Mouse (Mus musculus) gastrocnemius, postnatal 4 days (tissue): ENCODE measurements around the gene Gstt4. TPM values are rescaled to one million over a fixed set of nuclear protein-coding genes. Genes with fewer than 3 reads are reported as not detected.
"Not testable (repeated sequence)": the region's sequence is repeated elsewhere in the genome, so short reads cannot be mapped to it uniquely, and the experiment has no call there.

Experiments
- DNase-seq, 2 experiments: peaks; one replicate each; pipeline ENCODE4 v3.0.0; 2021 to 2022; ENCODE audit warnings: low spot score in 2 of 2, mixed read lengths in 2 of 2
- total RNA-seq, 2 experiments: library from RNA; stranded (reverse); gene quantifications; 2 replicates each; pipeline ENCODE4 v1.2.3; 2021

Gstt4 gene
- total RNA-seq, 2 experiments from 2014 or later, result not detected

- no peak for DNase-seq
Measured at GRCm38 (mm10) chr10:75790773-75791172, 31.6 kb downstream of the Gstt4 start.

DNA sequence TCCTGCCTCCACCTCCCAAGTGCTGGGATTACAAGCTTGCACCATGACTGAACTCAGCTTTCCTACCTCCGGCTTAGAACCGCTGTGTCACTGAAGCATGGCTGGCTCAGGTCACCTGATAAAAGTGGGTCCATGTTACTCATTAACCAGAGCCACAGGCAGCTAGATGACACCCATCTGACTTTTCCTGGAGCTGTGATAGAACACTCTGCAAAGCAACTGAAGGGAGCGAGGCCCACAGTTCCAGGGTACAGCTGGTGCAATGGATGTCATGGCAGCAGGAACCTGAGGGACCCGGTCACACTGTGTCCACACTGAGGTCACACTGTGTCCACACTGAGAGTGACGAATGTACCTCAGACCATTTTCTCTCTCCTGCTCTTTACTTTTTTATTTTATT, 32.5 kb downstream of the Gstt4 start:
- no peak for DNase-seq

DNA sequence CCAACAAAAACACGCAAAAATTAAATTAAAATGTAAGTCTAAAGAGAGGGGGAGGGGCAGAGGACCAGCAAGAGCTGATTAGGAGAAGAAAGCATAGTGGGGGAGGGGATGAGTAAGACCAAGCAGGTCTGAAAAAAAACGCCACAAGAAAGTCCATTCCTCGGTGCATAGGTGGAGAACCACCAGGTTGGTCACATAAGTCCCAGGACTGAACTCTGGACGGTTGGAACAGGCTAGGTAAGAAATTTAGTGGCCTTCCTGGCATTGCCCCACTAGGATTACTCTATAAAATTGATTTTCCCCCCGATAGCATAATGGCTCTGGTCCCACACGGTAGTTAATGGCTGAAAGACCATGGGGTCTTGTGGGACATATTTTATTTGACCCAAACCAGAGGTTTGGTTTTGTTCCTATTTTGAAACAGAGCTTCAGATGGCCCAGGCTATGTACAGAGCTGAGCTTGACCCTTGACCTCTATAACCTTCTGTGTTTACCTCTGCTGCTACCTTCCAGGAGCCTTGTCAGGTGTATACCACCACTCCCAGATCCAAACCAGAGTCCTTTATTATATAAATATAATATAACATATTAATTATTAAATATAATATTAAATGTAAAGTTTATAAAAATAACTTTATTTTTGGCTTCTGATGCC, 33.1 kb downstream of the Gstt4 start:
- DNase-seq, result no peak

GRCm38 (mm10) chr10:75788277-75788676, 34.1 kb downstream of the Gstt4 start:
- DNase-seq, result no peak

DNA sequence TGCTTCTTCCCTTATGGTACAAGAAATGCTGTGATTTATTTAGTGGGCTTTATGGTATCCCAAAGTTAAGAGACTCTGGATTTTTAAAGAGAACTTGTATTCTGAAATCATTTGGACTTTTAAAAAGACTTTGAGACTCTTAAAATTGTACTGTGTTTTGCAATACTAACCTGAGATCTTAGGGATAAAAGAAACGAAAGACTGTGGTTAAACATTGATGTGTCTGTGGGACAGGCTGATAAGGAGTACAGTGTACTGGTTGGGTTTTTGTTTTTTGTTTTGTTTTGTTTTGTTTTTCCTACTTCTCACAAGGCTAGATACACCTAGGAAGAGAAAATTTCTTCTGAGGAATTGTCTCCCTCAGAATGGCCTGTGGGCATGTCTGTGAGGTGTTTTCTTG, 36.9 kb downstream of the Gstt4 start:
- DNase-seq, result no peak

GRCm38 (mm10) chr10:75780769-75781578, 41.4 kb downstream of the Gstt4 start, which contains the start of the genes Gm20441 and Gstt3:
TSS of gene Gm20441 (minus strand) at chr10:75780954.
TSS of gene Gstt3 (minus strand) at chr10:75781414.
- DNase-seq, result peak; percentile 29 to 60

DNA sequence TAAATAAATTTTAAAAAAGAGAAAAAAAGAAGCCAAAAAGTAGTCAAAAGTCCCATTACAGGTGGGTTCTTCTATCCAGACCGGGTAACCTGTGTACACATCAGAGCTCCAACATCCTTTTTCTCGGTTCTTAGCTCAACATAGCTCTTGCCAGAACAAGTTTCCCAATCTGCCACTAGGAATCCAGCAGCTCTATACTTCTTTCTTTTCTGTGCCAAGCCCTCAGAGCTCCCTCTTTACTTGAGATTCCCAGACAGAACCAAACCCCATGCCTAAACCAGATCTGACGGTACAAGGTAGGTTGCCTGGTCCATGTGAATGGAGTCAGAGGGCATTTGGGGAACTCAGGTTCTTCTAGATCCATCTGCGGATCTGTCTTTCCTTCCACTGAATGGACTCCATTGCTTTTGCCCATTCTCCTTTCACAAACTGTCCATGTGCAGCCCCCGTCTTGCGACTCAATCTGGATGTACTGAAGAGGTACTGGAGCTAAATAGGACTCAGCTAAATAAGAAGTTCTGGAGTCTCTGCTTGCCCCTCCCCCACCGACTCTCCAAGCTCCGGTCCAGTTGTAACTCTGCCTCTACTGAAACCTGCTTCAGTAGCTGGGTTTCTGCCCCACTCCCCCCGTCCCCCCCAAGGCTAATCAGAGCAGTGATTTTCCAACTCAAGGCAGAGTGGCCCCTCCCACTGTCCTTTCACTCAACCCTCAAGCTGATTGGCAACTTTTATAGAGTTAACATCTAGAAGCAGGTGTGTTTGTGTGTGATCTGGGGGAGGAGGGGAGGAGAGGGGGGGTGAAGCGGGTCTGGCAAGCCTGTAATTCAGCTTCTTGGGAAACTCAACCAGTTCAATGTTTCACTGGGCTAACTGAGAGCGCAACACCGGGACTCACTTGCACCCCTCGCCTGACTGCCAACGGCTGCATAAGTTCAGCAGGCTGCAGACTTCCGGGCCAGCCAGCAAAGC, 42.9 kb downstream of the Gstt4 start:
- DNase-seq, result no peak

DNA sequence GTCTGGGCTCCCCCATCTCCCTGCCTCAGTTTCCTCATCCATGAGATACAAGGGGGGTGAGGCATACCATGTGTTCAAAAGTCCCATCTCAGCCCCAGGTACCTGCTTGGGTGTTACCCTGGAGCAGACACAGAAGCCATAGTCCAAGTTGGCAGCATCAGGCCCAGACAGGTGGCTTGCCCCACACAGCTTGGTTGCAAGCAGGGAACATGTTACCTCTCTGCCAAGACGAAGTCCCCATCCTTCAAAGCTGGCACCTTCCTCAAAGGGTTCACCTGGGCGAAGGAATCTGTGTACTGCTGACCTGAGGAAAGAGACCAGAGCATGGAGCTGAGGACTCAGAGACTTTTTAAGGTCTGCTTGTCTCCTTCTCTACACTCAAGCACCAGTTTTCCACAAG, 44.5 kb downstream of the Gstt4 start:
- no peak for DNase-seq

DNA sequence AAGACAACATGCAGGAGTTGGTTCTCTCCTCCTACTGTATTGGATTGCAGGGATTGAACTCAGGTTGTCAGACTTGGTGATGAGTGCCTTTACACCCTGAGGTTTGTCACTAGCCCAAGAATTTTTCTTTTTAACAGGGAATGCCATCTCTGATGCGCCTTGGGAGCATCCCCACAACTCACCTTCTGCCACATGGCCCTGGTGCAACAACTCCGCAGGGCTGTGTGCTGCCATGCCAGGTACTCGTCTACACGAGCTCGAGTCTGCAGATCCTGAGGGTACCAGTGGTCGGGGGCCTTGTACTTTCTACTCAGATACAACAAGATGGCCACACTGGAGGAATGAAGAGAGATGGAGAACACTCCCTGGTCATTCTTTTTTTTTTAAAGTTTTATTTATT, 45.8 kb downstream of the Gstt4 start:
- no peak for DNase-seq

GRCm38 (mm10) chr10:75774587-75774986, 47.8 kb downstream of the Gstt4 start:
- DNase-seq, result no peak

- no peak for DNase-seq
Measured at GRCm38 (mm10) chr10:75774102-75774501, 48.2 kb downstream of the Gstt4 start.

DNA sequence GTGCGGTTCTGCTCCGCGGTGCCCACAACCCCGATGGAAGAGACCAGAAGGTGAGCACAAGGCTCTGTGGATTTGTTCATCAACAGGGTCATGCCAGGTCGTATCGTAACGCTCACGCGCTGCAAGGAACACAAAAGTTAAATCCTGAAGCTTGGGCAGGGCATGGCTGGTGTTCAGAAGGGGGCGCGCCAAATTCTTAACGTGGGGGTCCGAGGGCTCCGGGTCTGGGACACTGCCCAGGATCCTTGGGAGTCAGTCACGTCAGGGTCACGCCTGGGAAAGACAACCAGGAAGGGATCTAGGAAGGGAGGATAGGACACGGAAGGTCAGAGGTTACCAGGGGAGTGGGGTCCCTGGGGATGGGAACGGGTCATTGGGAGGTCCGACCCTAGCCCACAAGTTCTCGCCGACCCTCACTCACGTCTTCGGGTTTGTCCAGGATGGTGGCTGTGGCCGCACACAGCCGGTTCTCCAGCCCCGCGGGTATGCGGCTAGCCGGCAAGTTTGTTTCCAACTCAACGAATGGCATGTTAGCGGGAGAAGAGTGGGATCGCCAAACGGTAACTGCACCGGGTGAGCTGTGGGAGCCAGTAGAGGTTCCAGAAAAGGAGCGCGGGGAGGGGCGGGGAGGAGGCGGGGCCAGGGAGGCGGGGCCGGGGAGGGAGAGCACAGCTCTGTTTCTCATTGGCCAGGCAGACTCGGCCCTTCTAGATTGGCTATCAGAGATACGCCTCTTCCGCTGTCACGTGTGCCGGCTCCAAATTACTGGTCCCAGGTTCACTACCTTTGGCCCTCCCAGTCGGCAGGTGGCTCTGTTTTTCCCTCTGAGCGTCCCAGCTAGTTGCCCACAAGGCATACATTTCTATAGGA, 49.3 kb downstream of the Gstt4 start, which contains the start of gene Ddt:
TSS of gene Ddt (minus strand) at position 620 of the 870 bp plus-strand sequence.
- DNase-seq, result peak; percentile 68 to 86

GRCm38 (mm10) chr10:75767756-75768155, 54.6 kb downstream of the Gstt4 start:
- not testable (repeated sequence) for DNase-seq

DNA sequence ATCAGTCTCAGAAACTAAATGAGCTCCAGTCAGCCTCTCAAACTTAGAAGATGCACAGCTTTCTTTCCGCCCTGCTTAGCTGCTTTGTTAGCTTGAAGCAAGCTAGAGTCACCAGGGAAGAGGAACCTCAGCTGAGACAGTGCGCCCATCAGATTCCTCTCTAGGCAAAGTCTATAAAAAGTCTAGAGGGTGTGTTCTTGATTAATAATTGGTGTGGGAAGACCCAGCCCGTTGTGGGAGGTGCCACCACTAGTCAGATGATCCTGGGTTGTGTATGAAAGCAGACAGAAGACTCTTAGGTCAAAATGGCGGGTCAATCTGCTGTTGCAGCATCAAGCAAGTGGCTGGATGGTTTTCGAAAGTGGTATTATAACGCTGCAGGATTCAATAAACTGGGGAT, 55.5 kb downstream of the Gstt4 start:
- no peak for DNase-seq

Other genes with a start within 250 kb of the Gstt4 start
- gene Ggt5, start 233.2 kb downstream of the Gstt4 start, total RNA-seq, result 10 to 100 TPM; 10.8 to 13.1 TPM
- 1 to 10 TPM; 4.4 to 5.0 TPM for gene Susd2, start 178.5 kb downstream of the Gstt4 start, total RNA-seq
- gene Cabin1, start 58.2 kb downstream of the Gstt4 start, total RNA-seq, result 10 to 100 TPM; 29.1 to 30.4 TPM
- gene Ddt, start 49.1 kb downstream of the Gstt4 start, total RNA-seq, result 10 to 100 TPM; 28.2 to 29.4 TPM
- not detected for gene Gm20441, start 41.6 kb downstream of the Gstt4 start, total RNA-seq
- gene Gstt3, start 41.1 kb downstream of the Gstt4 start, total RNA-seq, result 1 to 10 TPM; 5.4 to 6.8 TPM
- gene Gstt1, start 24.0 kb downstream of the Gstt4 start, total RNA-seq, result 10 to 100 TPM; 10.2 to 11.8 TPM
- 1 to 10 TPM; 7.6 to 9.2 TPM for gene Gstt2, start 14.9 kb upstream of the Gstt4 start, total RNA-seq
- gene Mif, start 37.7 kb upstream of the Gstt4 start, total RNA-seq, result 100 to 1,000 TPM; 164 TPM
- 1 to 10 TPM in 1 of 2 experiments, under 1 TPM in 1; 0.96 to 1.0 TPM for gene Derl3, start 70.9 kb upstream of the Gstt4 start, total RNA-seq
- 10 to 100 TPM; 55.0 to 60.2 TPM for gene Smarcb1, start 99.1 kb upstream of the Gstt4 start, total RNA-seq
- gene Chchd10, start 110.6 kb upstream of the Gstt4 start, total RNA-seq, result 100 to 1,000 TPM; 390 to 396 TPM
- 10 to 100 TPM; 12.7 to 15.0 TPM for gene Mmp11, start 114.0 kb upstream of the Gstt4 start, total RNA-seq
- not detected for gene Gm867, start 118.1 kb upstream of the Gstt4 start, total RNA-seq
- under 1 TPM in 1 of 2 experiments, not detected in 1; 0.62 TPM for gene Vpreb3, start 120.5 kb upstream of the Gstt4 start, total RNA-seq
- not detected for gene Gm5134, start 132.0 kb upstream of the Gstt4 start, total RNA-seq
- gene Zfp280b, start 210.1 kb upstream of the Gstt4 start, total RNA-seq, result 10 to 100 TPM; 14.6 to 14.7 TPM